Mouse (Mus musculus) spleen, adult 2 months (tissue): ENCODE measurements at regions not wholly inside any gene's neighbourhood (a gene's known extent, or its start where the extent isn't known, plus 50 kb on each side); places are given as distances from the start of the nearest gene placed in this dataset.

ENCODE experiments used
- CTCF ChIP-seq: fragments of 200-500 bp; IDR thresholded peaks from 2 replicates; pipeline ENCODE4 v1.5.1; 2011; ENCODE audit warnings: mild to moderate bottlenecking, inconsistent platforms; ENCODE audit not compliant: insufficient read depth, insufficient read length, insufficient replicate concordance; ENCODE audit errors: extremely low read depth
- POLR2A ChIP-seq: fragments of 200-500 bp; IDR thresholded peaks from 2 replicates; pipeline ENCODE4 v1.6.1; 2011; ENCODE audit warnings: low read depth, low read length, inconsistent platforms

GRCm38 (mm10) chr2:144186426-144186825, 84.0 kb upstream of the Mgme1 start:
- TF ChIP-seq CTCF, result no peak
- no peak for TF ChIP-seq POLR2A
